Mouse (Mus musculus) midbrain, embryonic 11.5 days (tissue): ENCODE measurements around the gene Olfr48. TPM values are rescaled to one million over a fixed set of nuclear protein-coding genes. Genes with fewer than 3 reads are reported as not detected.

Experiments
- ATAC-seq: fragments of 200-750 bp; cut with Nextera tagmentation; 2 replicates; pipeline ENCODE4 v1.8.0; 2017; ENCODE audit warnings: moderate TSS enrichment, moderate library complexity; ENCODE audit not compliant: low FRiP score
- DNase-seq: peaks from one replicate; pipeline ENCODE4 v3.0.0; 2015; ENCODE audit warnings: low spot score; ENCODE audit errors: missing footprints
- H3K27ac ChIP-seq: fragments of 300-500 bp; sonication (generic); 2 replicates; pipeline ENCODE4 v1.5.1; 2014; ENCODE audit warnings: low read depth, low read length
- H3K27me3 ChIP-seq: fragments of 300-500 bp; sonication (generic); 2 replicates; pipeline ENCODE4 v1.6.1; 2014; ENCODE audit warnings: mild to moderate bottlenecking, low read length, moderate library complexity, mixed read lengths; ENCODE audit not compliant: control insufficient read depth, insufficient read depth
- H3K36me3 ChIP-seq: fragments of 300-500 bp; sonication (generic); 2 replicates; pipeline ENCODE4 v1.6.1; 2014; ENCODE audit warnings: mild to moderate bottlenecking, low read length, moderate library complexity, mixed read lengths; ENCODE audit not compliant: control insufficient read depth, insufficient read depth
- H3K4me1 ChIP-seq: fragments of 300-500 bp; sonication (generic); 2 replicates; pipeline ENCODE4 v1.6.1; 2014; ENCODE audit warnings: low read length; ENCODE audit not compliant: control insufficient read depth, insufficient read depth
- H3K4me2 ChIP-seq: fragments of 300-500 bp; sonication (generic); 2 replicates; pipeline ENCODE4 v1.6.1; 2014; ENCODE audit warnings: mild to moderate bottlenecking, moderate library complexity
- H3K4me3 ChIP-seq: fragments of 300-500 bp; sonication (generic); 2 replicates; pipeline ENCODE4 v1.5.1; 2014; ENCODE audit warnings: low read depth, low read length
- H3K9ac ChIP-seq: fragments of 300-500 bp; sonication (generic); 2 replicates; pipeline ENCODE4 v1.6.1; 2014; ENCODE audit warnings: low read length
- H3K9me3 ChIP-seq: fragments of 300-500 bp; sonication (generic); 2 replicates; pipeline ENCODE4 v1.6.1; 2016; ENCODE audit warnings: low read length; ENCODE audit not compliant: control insufficient read depth
- WGBS: fragments of 180-500 bp; shearing (Covaris S2); extraction: QIAGEN DNeasy Blood & Tissue Kit; methylation state at CpG from one replicate; pipeline ENCODE4 v1.1.7; 2014; 5-methylcytosine and 5-hydroxymethylcytosine counted together
- polyA plus RNA-seq: library from polyadenylated mRNA; unstranded; fragments of >200 nt; fragmentation: Nextera tagmentation; extraction: Ambion mirVana; gene quantifications from 2 replicates; pipeline ENCODE4 v1.2.1, GENCODE M21; 2014

Gene Olfr48
- not detected in 2 replicates for polyA plus RNA-seq

DNA sequence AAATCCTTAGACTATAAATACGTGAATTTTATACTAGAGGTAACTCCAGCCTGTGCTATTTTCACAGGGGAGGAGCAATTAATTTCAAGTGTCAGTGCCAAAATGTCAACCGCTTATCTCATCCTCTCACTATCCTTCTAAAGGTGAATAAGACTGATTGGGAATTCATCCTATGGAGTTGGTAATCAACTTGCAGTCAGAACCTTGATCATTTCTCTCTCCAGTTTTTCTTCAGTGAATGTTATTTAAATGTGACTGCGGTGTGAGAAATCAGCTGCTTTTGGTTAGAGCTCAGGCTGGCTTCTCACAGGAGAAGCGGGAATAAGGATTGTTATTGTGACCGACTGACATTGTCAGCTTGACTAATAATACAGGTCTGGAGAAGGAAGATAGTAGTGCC, at the start of gene Olfr48:
Olfr48 (minus strand) TSS at position 101 of the 400 bp plus-strand sequence.
- Histone ChIP-seq H3K36me3 (no peaks in the 10 kb centered on the region), H3K4me3 (no peak within 1 kb of the TSS), H3K27ac (no peak within 1 kb of the TSS), H3K4me2 (no peak within 1 kb of the TSS), H3K4me1 (no peaks in the 10 kb centered on the region), H3K9me3 (no peaks in the 10 kb centered on the region), H3K27me3 (no peaks in the 10 kb centered on the region), H3K9ac (no peak within 1 kb of the TSS)
- WGBS, result 90% methylated on average over 5 of the region's 5 CpGs
- DNase-seq (no peak), ATAC-seq (no peak)

DNA sequence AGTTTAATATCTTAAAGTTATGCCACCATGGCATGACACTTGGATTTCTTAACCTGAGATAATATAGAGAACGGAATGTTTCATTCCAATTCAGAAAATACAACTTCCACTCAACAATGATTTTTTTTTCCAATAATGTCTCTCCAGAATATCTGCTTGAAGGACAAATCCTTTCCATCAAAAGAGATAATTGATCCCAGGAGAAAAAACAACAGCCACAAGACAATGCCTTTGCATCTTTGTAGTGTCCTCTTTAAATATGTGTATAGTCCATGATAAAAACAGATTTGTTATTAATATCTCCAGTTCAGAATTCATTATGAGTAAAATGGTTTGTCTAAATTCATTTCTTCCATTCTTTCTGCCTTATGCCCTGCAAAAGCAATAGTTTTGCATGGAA, 30.1 kb upstream of the Olfr48 start, which contains the start of gene Olfr1257:
Olfr1257 (plus strand) TSS at position 301 of the 400 bp plus-strand sequence.
- Histone ChIP-seq H3K27me3 (no peaks in the 10 kb centered on the region), H3K27ac (no peak within 1 kb of the TSS), H3K4me1 (no peaks in the 10 kb centered on the region), H3K9ac (no peak within 1 kb of the TSS), H3K4me3 (no peak within 1 kb of the TSS), H3K9me3 (no peaks in the 10 kb centered on the region), H3K4me2 (no peak within 1 kb of the TSS), H3K36me3 (no peaks in the 10 kb centered on the region)
- ATAC-seq, result no peak
- 89% methylated on average over 1 of the region's 1 CpGs for WGBS
- no peak for DNase-seq

GRCm38 (mm10) chr2:89849230-89849629, 1.2 kb upstream of the Olfr48 start:
- H3K9ac ChIP-seq, result no peak overlapping the region
- no peaks in the 10 kb centered on the region for H3K27me3 ChIP-seq
- H3K4me3 ChIP-seq, result no peak overlapping the region
- H3K36me3 ChIP-seq, result no peaks in the 10 kb centered on the region
- H3K4me2 ChIP-seq, result no peak overlapping the region
- WGBS, result 90% methylated on average over 1 of the region's 1 CpGs
- H3K9me3 ChIP-seq, result no peaks in the 10 kb centered on the region
- DNase-seq, result no peak
- no peaks in the 10 kb centered on the region for H3K4me1 ChIP-seq
- no peak for ATAC-seq
- no peak overlapping the region for H3K27ac ChIP-seq

DNA sequence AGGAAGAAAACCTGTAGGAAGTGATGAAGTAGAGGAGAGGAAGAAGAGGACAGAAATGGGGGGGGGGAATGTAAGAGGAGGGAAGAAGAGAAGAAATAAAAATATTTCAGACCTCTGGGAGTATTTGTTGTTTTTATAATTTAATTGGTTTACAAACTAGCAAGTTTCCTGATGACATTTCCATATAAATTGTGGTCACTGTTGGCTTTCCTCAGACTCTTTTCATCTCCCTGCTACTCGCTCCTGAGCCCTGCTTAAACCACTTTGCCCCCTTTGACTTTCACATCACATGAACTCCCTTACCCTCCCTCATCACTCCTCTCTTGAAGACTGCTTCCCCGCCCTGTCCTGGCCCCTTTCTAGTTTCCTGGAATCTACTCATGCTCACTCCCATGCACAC, 6.5 kb downstream of the Olfr48 start, which contains the start of gene Olfr1256:
Olfr1256 (minus strand) TSS at position 101 of the 400 bp plus-strand sequence.
- ATAC-seq, result no peak
- H3K4me3 ChIP-seq, result no peak within 1 kb of the TSS

DNA sequence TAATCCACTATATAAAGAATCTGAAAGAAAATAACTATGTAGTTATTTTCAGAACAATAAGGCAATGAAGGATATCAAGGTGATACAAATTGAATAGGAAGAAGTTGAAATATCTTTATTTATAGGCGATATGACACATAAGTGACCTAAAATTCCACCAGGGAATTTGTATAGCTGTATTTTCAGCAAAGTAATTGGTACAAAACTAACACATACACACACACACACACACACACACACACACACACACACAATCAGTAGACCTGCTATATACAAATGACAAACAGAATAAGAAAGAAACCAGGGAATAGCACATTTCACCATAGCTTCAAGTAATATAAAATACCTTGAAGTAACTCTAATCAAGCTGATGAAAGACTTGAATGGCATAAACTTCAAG, 27.8 kb downstream of the Olfr48 start:
- no peak overlapping the region for H3K4me2 ChIP-seq
- H3K27me3 ChIP-seq, result no peaks in the 10 kb centered on the region
- H3K36me3 ChIP-seq, result no peaks in the 10 kb centered on the region
- DNase-seq (no peak), ATAC-seq (no peak)
- no peaks in the 10 kb centered on the region for H3K9me3 ChIP-seq
- H3K4me3 ChIP-seq, result no peak overlapping the region
- no peak overlapping the region for H3K27ac ChIP-seq
- WGBS, result 85% methylated on average over 1 of the region's 1 CpGs
- H3K9ac ChIP-seq, result no peak overlapping the region
- H3K4me1 ChIP-seq, result no peaks in the 10 kb centered on the region

More for the DNA sequence above, 6.5 kb downstream of the Olfr48 start, which contains the start of gene Olfr1256:
- no peaks in the 10 kb centered on the region for H3K36me3 ChIP-seq
- WGBS, result 57% methylated on average over 2 of the region's 2 CpGs
- no peak within 1 kb of the TSS for H3K4me2 ChIP-seq
- no peaks in the 10 kb centered on the region for H3K9me3 ChIP-seq
- no peak within 1 kb of the TSS for H3K9ac ChIP-seq
- DNase-seq, result no peak
- no peaks in the 10 kb centered on the region for H3K27me3 ChIP-seq
- no peaks in the 10 kb centered on the region for H3K4me1 ChIP-seq
- no peak within 1 kb of the TSS for H3K27ac ChIP-seq

- DNase-seq (no peak), ATAC-seq (no peak)
These were observed 36.3 kb downstream of the Olfr48 start, which contains the start of gene Olfr1255 for GRCm38 (mm10) chr2:89811751-89812150. Gene Olfr1255 (plus strand): TSS chr2:89812051.

DNA sequence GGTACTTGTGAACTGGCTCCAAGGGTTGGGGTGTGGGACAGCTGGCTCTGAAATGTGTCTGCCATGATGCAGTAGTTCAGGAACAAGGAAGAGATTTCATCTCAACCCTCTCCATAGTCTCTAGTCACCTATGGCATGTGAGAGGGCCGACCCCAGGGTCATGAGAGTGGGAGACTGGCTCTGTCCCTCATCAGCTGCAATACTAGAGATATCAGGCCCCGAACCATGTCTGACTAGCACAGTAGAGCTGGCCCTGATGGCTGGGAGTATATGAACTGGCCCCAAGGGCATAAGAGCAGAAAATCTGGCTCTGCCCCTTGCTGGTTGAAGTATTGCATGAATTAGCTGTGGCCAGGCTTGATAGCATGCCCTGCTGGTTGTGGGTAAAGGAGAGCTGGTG, 37.3 kb downstream of the Olfr48 start:
- DNase-seq (no peak), ATAC-seq (peak; percentile 24; the same call in 1 of the 2 replicates)
- H3K27ac ChIP-seq, result no peak overlapping the region
- H3K4me2 ChIP-seq, result no peak overlapping the region
- WGBS, result 81% methylated on average over 2 of the region's 2 CpGs
- no peaks in the 10 kb centered on the region for H3K4me1 ChIP-seq
- H3K9ac ChIP-seq, result no peak overlapping the region
- H3K27me3 ChIP-seq, result no peaks in the 10 kb centered on the region
- H3K9me3 ChIP-seq, result no peaks in the 10 kb centered on the region
- no peaks in the 10 kb centered on the region for H3K36me3 ChIP-seq
- no peak overlapping the region for H3K4me3 ChIP-seq

More at GRCm38 (mm10) chr2:89811751-89812150, 36.3 kb downstream of the Olfr48 start, which contains the start of gene Olfr1255:
- no peak within 1 kb of the TSS for H3K9ac ChIP-seq
- H3K4me1 ChIP-seq, result no peaks in the 10 kb centered on the region
- H3K4me3 ChIP-seq, result no peak within 1 kb of the TSS
- 92% methylated on average over 3 of the region's 3 CpGs for WGBS
- no peak within 1 kb of the TSS for H3K27ac ChIP-seq
- H3K36me3 ChIP-seq, result no peaks in the 10 kb centered on the region
- no peaks in the 10 kb centered on the region for H3K9me3 ChIP-seq
- no peak within 1 kb of the TSS for H3K4me2 ChIP-seq
- H3K27me3 ChIP-seq, result no peaks in the 10 kb centered on the region

DNA sequence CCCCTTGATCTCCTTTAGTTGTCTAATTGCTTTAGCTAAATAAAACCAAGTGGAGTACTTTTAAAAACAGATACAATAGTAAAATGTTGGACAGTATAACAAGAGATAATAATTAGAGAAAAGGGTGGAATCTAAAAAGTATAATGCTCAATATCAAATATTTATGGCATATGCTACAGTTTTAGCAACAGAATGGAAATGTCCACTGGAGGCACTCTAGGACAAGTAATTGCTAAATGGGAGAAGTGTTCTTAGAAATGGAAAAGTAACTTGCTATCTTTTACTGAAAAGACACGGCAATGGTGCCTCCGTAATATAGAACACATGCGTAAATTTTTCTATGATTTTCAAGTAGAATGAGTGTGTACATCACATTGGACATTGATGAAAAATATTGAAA, 48.4 kb downstream of the Olfr48 start:
- Histone ChIP-seq H3K9me3 (no peaks in the 10 kb centered on the region), H3K4me3 (no peak overlapping the region), H3K27ac (no peak overlapping the region), H3K9ac (no peak overlapping the region), H3K4me1 (no peaks in the 10 kb centered on the region), H3K27me3 (no peaks in the 10 kb centered on the region), H3K4me2 (no peak overlapping the region), H3K36me3 (no peaks in the 10 kb centered on the region)
- ATAC-seq, result no peak
- DNase-seq, result no peak
- 91% methylated on average over 3 of the region's 3 CpGs for WGBS

GRCm38 (mm10) chr2:89793519-89793918, 54.5 kb downstream of the Olfr48 start, which contains the start of gene Olfr1254:
Gene Olfr1254 (minus strand): TSS chr2:89793619.
- Histone ChIP-seq H3K4me1 (no peaks in the 10 kb centered on the region), H3K4me2 (no peak within 1 kb of the TSS), H3K27me3 (no peaks in the 10 kb centered on the region), H3K27ac (no peak within 1 kb of the TSS), H3K9me3 (no peaks in the 10 kb centered on the region), H3K9ac (no peak within 1 kb of the TSS), H3K36me3 (no peaks in the 10 kb centered on the region), H3K4me3 (no peak within 1 kb of the TSS)
- ATAC-seq (no peak), DNase-seq (no peak)
